Mouse (Mus musculus): ENCODE data around the gene Lrrc3c. TPM values are rescaled to one million over a fixed set of nuclear protein-coding genes. Genes with fewer than 3 reads are reported as not detected.
"Not testable (repeated sequence)": the region's sequence is repeated elsewhere in the genome, so short reads cannot be mapped to it uniquely, and the experiment has no call there.

Gene Lrrc3c
- polyA plus RNA-seq, 1 experiment from 2014 or later = not detected

DNA sequence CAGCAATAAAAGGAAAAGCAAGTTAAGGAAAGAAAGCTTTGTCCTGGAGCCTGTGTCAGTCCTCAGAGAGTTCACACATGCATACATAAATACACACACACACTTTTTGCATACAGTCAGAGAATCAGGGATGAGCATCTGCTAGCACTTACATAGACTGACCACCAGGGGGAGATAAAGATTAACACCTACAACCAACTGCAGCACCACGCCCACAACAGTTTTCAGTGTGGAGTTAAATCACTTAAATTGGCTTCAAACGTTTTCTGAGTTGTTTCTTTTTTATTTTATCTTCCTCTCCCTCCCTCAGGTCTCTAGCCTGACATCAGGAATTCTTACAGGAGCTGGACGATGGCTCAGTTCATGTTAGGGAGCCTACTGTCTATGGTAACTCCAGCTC is 8.7 kb downstream of the Lrrc3c start:
- no peaks in the 10 kb centered on the region for H3K36me3 ChIP-seq (ENCODE audit: control insufficient read depth, insufficient read depth)
- 11% methylated on average over 3 of the region's 3 CpGs for WGBS
- no peak for ATAC-seq
- H3K27me3 ChIP-seq (replicated peaks; ENCODE audit: control insufficient read depth, insufficient read depth, low read length) = no peaks in the 10 kb centered on the region; the same call in 1 of the 2 replicates
- H3K9me3 ChIP-seq (ENCODE audit: control insufficient read depth, low read length) = no peaks in the 10 kb centered on the region
- H3K27ac ChIP-seq (ENCODE audit: low read length) = no peak overlapping the region
- H3K4me3 ChIP-seq (replicated peaks; ENCODE audit: low read length) = no peak overlapping the region
- H3K4me2 ChIP-seq (ENCODE audit: low read length) = no peak overlapping the region
- no peaks in the 10 kb centered on the region; the same call in 1 of the 2 replicates for H3K4me1 ChIP-seq (replicated peaks; ENCODE audit: control insufficient read depth, insufficient read depth, low read length)
- H3K9ac ChIP-seq (replicated peaks; ENCODE audit: low read depth, low read length) = no peak overlapping the region

DNA sequence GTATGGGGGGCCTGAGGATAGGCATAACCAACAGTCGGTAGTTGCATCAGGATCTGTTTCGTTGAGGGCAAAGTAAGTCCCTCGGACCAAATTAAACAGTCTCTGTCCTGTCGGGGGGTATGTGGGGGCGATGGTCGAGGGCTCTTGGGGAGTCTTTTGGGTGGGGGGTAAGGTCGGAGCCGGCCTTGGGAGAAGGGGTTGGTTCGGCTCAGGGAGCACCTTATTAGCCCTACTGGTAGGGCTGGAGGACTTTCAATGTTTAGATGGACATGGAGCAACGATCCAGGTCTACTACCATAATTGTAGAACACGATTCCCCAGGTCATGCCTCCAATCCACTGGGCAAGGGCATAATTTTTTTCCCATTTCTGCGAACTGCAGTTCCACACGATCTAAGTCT is 22.7 kb downstream of the Lrrc3c start:
- Histone ChIP-seq H3K9me3 (ENCODE audit: control insufficient read depth, low read length) (no peaks in the 10 kb centered on the region), H3K4me2 (ENCODE audit: low read length) (no peak overlapping the region), H3K9ac (replicated peaks; ENCODE audit: low read depth, low read length) (no peak overlapping the region), H3K36me3 (ENCODE audit: control insufficient read depth, insufficient read depth) (no peaks in the 10 kb centered on the region), H3K4me1 (replicated peaks; ENCODE audit: control insufficient read depth, insufficient read depth, low read length) (no peaks in the 10 kb centered on the region), H3K4me3 (replicated peaks; ENCODE audit: low read length) (no peak overlapping the region), H3K27ac (ENCODE audit: low read length) (no peak overlapping the region), H3K27me3 (replicated peaks; ENCODE audit: control insufficient read depth, insufficient read depth, low read length) (no peaks in the 10 kb centered on the region)
- WGBS = 94% methylated on average over 13 of the region's 13 CpGs
- ATAC-seq = no peak

DNA sequence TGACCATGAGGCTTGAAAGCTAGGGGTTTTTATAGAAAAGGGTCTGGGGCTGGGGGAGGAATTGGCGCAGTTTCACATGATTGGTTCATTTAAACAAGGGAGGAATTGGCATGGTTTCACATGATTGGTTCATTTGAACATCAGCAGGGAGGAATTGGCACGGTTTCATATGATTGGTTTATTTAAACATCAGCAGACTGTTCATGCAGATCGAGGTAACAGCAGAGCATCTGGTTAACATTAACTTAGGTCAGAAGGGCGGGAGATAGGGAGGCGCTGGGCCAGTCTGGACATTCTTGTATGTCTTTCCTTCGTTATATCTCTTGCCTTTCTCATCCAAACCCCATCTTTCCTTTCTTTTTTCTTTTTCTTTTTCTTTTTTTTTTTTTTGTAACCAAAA is 25.9 kb downstream of the Lrrc3c start:
- not testable (repeated sequence) for H3K36me3 ChIP-seq (ENCODE audit: control insufficient read depth, insufficient read depth); H3K9me3 ChIP-seq (ENCODE audit: control insufficient read depth, low read length); ATAC-seq; H3K4me2 ChIP-seq (ENCODE audit: low read length); H3K4me1 ChIP-seq (replicated peaks; ENCODE audit: control insufficient read depth, insufficient read depth, low read length); H3K27me3 ChIP-seq (replicated peaks; ENCODE audit: control insufficient read depth, insufficient read depth, low read length); H3K4me3 ChIP-seq (replicated peaks; ENCODE audit: low read length); H3K9ac ChIP-seq (replicated peaks; ENCODE audit: low read depth, low read length); H3K27ac ChIP-seq (ENCODE audit: low read length)
- WGBS = 85% methylated on average over 6 of the region's 6 CpGs

DNA sequence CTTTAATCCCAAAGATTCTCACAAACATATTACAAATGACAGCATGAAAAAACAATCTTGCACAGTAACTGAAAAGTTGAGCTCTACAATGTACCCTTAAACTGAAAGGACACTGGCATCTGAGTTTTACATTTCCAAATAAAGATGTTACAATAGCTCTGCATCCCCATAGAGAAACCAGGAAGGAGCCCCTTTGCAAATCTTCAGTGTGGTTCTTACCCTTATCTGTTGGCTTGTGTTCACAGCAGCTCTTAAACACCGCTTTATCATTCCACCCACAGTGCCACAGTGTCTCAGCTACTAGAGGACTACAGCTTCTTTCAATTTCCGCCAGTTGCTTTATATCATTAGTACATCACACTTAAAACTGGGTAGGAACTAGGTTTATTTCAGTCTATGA is 26.3 kb downstream of the Lrrc3c start:
- not testable (repeated sequence) for H3K4me1 ChIP-seq (replicated peaks; ENCODE audit: control insufficient read depth, insufficient read depth, low read length); ATAC-seq; H3K27me3 ChIP-seq (replicated peaks; ENCODE audit: control insufficient read depth, insufficient read depth, low read length); H3K4me2 ChIP-seq (ENCODE audit: low read length); H3K9me3 ChIP-seq (ENCODE audit: control insufficient read depth, low read length); H3K27ac ChIP-seq (ENCODE audit: low read length); H3K9ac ChIP-seq (replicated peaks; ENCODE audit: low read depth, low read length); H3K36me3 ChIP-seq (ENCODE audit: control insufficient read depth, insufficient read depth); H3K4me3 ChIP-seq (replicated peaks; ENCODE audit: low read length)
- WGBS = 95% methylated on average over 2 of the region's 2 CpGs

DNA sequence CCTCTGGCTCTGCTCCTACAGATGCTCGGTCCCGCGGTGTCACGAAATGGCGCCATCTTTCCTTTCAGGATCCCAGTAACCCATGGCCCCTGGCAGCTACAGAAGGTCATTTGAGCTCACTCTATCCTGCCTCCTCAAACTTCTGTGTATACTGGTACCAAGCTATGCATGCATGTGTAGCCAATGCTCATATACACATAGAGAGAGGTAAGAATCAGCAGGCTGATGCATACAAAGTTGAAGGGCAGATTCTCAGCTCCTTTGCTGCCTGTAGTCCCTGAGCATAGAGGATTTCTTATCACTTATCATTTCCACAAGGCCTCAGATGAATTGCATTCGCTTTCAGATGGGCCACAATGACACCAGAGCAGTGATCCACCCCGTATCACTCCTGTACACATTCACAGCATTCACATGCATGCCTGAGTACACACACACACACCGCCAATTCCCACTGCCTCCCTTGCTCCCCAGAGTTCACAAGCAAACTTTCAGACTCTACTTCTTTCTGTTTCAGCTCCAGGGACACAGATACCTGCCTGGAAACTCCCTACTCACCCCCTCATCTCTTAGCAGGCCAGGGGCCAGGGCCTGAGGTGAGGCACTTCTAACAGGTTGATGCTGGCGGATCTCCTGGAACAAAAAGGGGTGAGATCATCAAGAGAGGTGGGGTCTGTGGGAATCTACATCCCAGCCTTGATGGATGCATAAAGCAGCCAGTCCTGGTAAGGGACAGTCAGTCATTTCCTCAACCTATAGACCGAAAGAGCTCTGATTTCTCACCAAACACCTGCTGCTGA is 27.7 kb downstream of the Lrrc3c start, which contains the start of the genes Gm12355 and Gsdma3:
Gene Gm12355, minus strand, starts transcription at position 51 of the 800 bp plus-strand sequence.
Gene Gsdma3, plus strand, starts transcription at position 750 of the 800 bp plus-strand sequence.
- H3K4me2 ChIP-seq (ENCODE audit: low read length) = no peak within 1 kb of the TSS
- no peaks in the 10 kb centered on the region for H3K9me3 ChIP-seq (ENCODE audit: control insufficient read depth, low read length)
- no peak within 1 kb of the TSS for H3K4me3 ChIP-seq (replicated peaks; ENCODE audit: low read length)
- WGBS = 86% methylated on average over 10 of the region's 10 CpGs
- H3K36me3 ChIP-seq (ENCODE audit: control insufficient read depth, insufficient read depth) = no peaks in the 10 kb centered on the region
- H3K27me3 ChIP-seq (replicated peaks; ENCODE audit: control insufficient read depth, insufficient read depth, low read length) = no peaks in the 10 kb centered on the region
- H3K9ac ChIP-seq (replicated peaks; ENCODE audit: low read depth, low read length) = no peak within 1 kb of the TSS
- no peak for ATAC-seq
- no peak within 1 kb of the TSS for H3K27ac ChIP-seq (ENCODE audit: low read length)
- H3K4me1 ChIP-seq (replicated peaks; ENCODE audit: control insufficient read depth, insufficient read depth, low read length) = no peaks in the 10 kb centered on the region

DNA sequence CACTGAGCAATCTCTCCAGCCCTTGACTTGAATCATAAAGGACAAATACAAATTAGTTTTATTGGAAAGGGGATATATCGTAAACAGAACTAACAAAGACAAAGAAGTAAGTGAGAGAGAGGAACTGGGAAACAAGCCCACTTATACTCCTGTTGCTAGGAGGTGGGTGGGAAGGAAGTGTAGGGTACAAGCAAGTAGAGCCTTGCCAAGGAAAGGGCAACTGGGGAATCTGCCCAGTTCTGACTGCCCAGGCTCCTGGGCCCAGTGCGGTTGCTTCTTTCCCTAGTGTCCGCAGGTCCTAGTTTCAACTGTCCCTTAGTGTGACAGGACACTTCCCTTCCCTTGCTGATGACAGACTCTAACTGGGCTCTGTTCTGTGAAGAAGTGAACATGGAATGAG is 30.6 kb downstream of the Lrrc3c start:
- H3K27ac ChIP-seq (ENCODE audit: low read length) = no peak overlapping the region
- H3K9me3 ChIP-seq (ENCODE audit: control insufficient read depth, low read length) = no peaks in the 10 kb centered on the region
- no peak overlapping the region for H3K9ac ChIP-seq (replicated peaks; ENCODE audit: low read depth, low read length)
- no peaks in the 10 kb centered on the region for H3K36me3 ChIP-seq (ENCODE audit: control insufficient read depth, insufficient read depth)
- no peak overlapping the region for H3K4me2 ChIP-seq (ENCODE audit: low read length)
- no peaks in the 10 kb centered on the region for H3K4me1 ChIP-seq (replicated peaks; ENCODE audit: control insufficient read depth, insufficient read depth, low read length)
- H3K27me3 ChIP-seq (replicated peaks; ENCODE audit: control insufficient read depth, insufficient read depth, low read length) = no peaks in the 10 kb centered on the region
- H3K4me3 ChIP-seq (replicated peaks; ENCODE audit: low read length) = no peak overlapping the region
- WGBS = 91% methylated on average over 3 of the region's 3 CpGs
- no peak for ATAC-seq

DNA sequence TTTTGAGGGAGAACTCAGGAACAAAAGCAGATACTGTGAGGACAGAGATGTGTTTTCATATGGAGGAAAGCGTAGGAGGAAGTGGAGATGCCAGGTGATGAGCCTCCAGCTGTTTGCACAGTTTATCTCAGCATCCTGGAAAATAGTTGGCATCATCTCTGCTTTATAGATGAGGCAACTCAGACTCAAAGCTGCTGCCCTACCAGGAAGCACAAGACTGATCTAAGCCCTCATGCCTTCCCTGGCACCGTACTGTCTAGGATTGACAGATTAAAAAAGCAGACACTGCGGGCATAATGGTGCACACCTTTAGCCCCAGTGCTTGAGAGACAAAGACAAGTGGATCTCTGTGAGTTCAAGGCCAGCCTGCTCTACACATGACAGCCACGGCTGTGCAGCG is 32.6 kb downstream of the Lrrc3c start:
- no peaks in the 10 kb centered on the region for H3K4me1 ChIP-seq (replicated peaks; ENCODE audit: control insufficient read depth, insufficient read depth, low read length)
- 88% methylated on average over 5 of the region's 5 CpGs for WGBS
- no peak overlapping the region for H3K9ac ChIP-seq (replicated peaks; ENCODE audit: low read depth, low read length)
- H3K4me3 ChIP-seq (replicated peaks; ENCODE audit: low read length) = no peak overlapping the region
- no peak overlapping the region for H3K4me2 ChIP-seq (ENCODE audit: low read length)
- no peaks in the 10 kb centered on the region for H3K27me3 ChIP-seq (replicated peaks; ENCODE audit: control insufficient read depth, insufficient read depth, low read length)
- H3K36me3 ChIP-seq (ENCODE audit: control insufficient read depth, insufficient read depth) = no peaks in the 10 kb centered on the region
- ATAC-seq = no peak
- no peaks in the 10 kb centered on the region for H3K9me3 ChIP-seq (ENCODE audit: control insufficient read depth, low read length)
- H3K27ac ChIP-seq (ENCODE audit: low read length) = no peak overlapping the region

DNA sequence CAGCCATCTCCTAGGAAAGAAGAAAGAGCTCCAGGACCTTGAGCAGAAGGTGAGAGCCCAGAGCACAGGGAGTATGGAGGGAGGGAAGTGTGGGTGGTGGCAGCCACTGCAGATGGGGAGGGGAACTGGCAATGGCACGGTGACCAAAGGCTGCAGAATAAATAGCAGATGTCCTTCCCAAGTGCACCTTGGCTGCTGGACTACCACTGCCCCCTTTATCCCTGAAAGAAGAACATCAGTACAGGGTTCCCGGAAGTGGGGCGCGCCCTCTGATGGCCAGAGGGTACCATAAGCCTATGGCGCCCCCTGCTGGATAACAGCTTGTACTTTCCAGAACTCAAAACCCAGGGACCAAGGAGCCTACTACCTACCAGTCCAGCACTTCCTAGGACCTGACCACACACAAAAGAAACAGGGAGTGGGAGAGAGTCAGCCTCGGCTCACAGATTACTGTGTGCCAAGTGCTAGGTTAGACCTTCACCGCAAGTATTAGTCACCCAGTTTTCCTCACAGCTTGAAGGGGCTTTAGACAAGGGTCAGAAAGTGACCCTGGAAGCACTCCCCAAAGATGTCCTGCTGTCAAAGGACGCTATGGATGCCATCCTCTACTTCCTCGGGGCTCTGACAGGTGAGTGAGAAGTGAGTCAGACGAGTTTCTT is 37.4 kb downstream of the Lrrc3c start:
- not testable (repeated sequence) for H3K9ac ChIP-seq (replicated peaks; ENCODE audit: low read depth, low read length); H3K4me3 ChIP-seq (replicated peaks; ENCODE audit: low read length)

DNA sequence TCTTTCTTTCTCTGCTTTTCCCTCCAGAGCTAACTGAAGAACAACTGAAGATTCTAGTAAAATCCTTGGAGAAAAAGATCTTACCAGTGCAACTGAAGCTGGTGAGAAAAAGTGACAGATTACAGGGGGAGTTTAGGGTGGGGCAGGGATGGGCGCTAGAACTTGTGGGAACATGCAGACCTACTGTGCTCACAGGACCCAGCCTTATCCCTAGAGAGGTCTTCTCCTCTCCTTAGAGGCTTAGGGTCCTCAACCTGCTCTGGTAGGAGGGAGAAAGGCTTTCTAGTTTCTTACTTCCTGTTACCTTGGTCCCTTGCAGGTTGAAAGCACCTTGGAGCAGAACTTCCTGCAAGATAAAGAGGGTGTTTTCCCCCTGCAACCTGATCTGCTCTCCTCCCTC is 39.4 kb downstream of the Lrrc3c start:
- Histone ChIP-seq H3K27me3 (replicated peaks; ENCODE audit: control insufficient read depth, insufficient read depth, low read length) (no peaks in the 10 kb centered on the region), H3K4me2 (ENCODE audit: low read length) (no peak overlapping the region), H3K9ac (replicated peaks; ENCODE audit: low read depth, low read length) (no peak overlapping the region), H3K27ac (ENCODE audit: low read length) (no peak overlapping the region), H3K4me1 (replicated peaks; ENCODE audit: control insufficient read depth, insufficient read depth, low read length) (no peaks in the 10 kb centered on the region), H3K9me3 (ENCODE audit: control insufficient read depth, low read length) (no peaks in the 10 kb centered on the region), H3K36me3 (ENCODE audit: control insufficient read depth, insufficient read depth) (no peaks in the 10 kb centered on the region), H3K4me3 (replicated peaks; ENCODE audit: low read length) (no peak overlapping the region)
- ATAC-seq = no peak
- WGBS = 77% methylated on average over 1 of the region's 1 CpGs

More for the DNA sequence above, 37.4 kb downstream of the Lrrc3c start:
- 33% methylated on average over 10 of the region's 10 CpGs for WGBS
- not testable (repeated sequence) for H3K36me3 ChIP-seq (ENCODE audit: control insufficient read depth, insufficient read depth); H3K9me3 ChIP-seq (ENCODE audit: control insufficient read depth, low read length); ATAC-seq; H3K27ac ChIP-seq (ENCODE audit: low read length); H3K4me2 ChIP-seq (ENCODE audit: low read length); H3K4me1 ChIP-seq (replicated peaks; ENCODE audit: control insufficient read depth, insufficient read depth, low read length); H3K27me3 ChIP-seq (replicated peaks; ENCODE audit: control insufficient read depth, insufficient read depth, low read length)

All from forebrain, embryonic 16.5 days (tissue).